Mouse (Mus musculus): ENCODE data around the gene Bckdha. TPM values are rescaled to one million over a fixed set of nuclear protein-coding genes. Genes with fewer than 3 reads are reported as not detected.

Bckdha gene
- polyA plus RNA-seq, 1 experiment from 2014 or later, result 48.1 TPM

Other genes starting within 250 kb of the Bckdha start
- gene Cxcl17, start 246.1 kb downstream of the Bckdha start, polyA plus RNA-seq (2016; fragmentation: Nextera tagmentation; extraction: Ambion mirVana), result not detected in 2 replicates
- 2.1 and 2.4 TPM in 2 replicates for gene Ceacam1, start 181.4 kb downstream of the Bckdha start, polyA plus RNA-seq (2016; fragmentation: Nextera tagmentation; extraction: Ambion mirVana)
- 0.10 TPM in 1 of 2 replicates, not detected in the other for gene Ceacam2, start 119.1 kb downstream of the Bckdha start, polyA plus RNA-seq (2016; fragmentation: Nextera tagmentation; extraction: Ambion mirVana)
- not detected in 2 replicates for gene Erich4, start 43.1 kb downstream of the Bckdha start, polyA plus RNA-seq (2016; fragmentation: Nextera tagmentation; extraction: Ambion mirVana)
- 55.3 and 56.2 TPM in 2 replicates for gene Dmac2, start 39.6 kb downstream of the Bckdha start, polyA plus RNA-seq (2016; fragmentation: Nextera tagmentation; extraction: Ambion mirVana)
- 6.2 and 7.1 TPM in 2 replicates for gene B3gnt8, start 32.3 kb downstream of the Bckdha start, polyA plus RNA-seq (2016; fragmentation: Nextera tagmentation; extraction: Ambion mirVana)
- 35.3 and 37.2 TPM in 2 replicates for gene Exosc5, start 183 bp upstream of the Bckdha start, polyA plus RNA-seq (2016; fragmentation: Nextera tagmentation; extraction: Ambion mirVana)
- gene Tmem91, start 16.2 kb upstream of the Bckdha start, polyA plus RNA-seq (2016; fragmentation: Nextera tagmentation; extraction: Ambion mirVana), result 0.86 and 1.1 TPM in 2 replicates
- 22.8 and 25.9 TPM in 2 replicates for gene B9d2, start 21.8 kb upstream of the Bckdha start, polyA plus RNA-seq (2016; fragmentation: Nextera tagmentation; extraction: Ambion mirVana)
- gene Tgfb1, start 28.0 kb upstream of the Bckdha start, polyA plus RNA-seq (2016; fragmentation: Nextera tagmentation; extraction: Ambion mirVana), result 5.1 and 5.6 TPM in 2 replicates
- gene Ccdc97, start 60.1 kb upstream of the Bckdha start, polyA plus RNA-seq (2016; fragmentation: Nextera tagmentation; extraction: Ambion mirVana), result 24.6 and 25.9 TPM in 2 replicates
- gene Hnrnpul1, start 95.8 kb upstream of the Bckdha start, polyA plus RNA-seq (2016; fragmentation: Nextera tagmentation; extraction: Ambion mirVana), result 57.0 and 60.9 TPM in 2 replicates
- gene Axl, start 129.7 kb upstream of the Bckdha start, polyA plus RNA-seq (2016; fragmentation: Nextera tagmentation; extraction: Ambion mirVana), result 60.6 and 61.8 TPM in 2 replicates
- gene Cyp2s1, start 157.9 kb upstream of the Bckdha start, polyA plus RNA-seq (2016; fragmentation: Nextera tagmentation; extraction: Ambion mirVana), result 2.7 and 3.1 TPM in 2 replicates
- gene Cyp2b10, start 238.6 kb upstream of the Bckdha start, polyA plus RNA-seq (2016; fragmentation: Nextera tagmentation; extraction: Ambion mirVana), result not detected in 2 replicates